Mouse (Mus musculus) liver, embryonic 16.5 days (tissue): ENCODE measurements around the gene Zfp523. TPM values are rescaled to one million over a fixed set of nuclear protein-coding genes. Genes with fewer than 3 reads are reported as not detected.

Experiments used
- polyA plus RNA-seq: library from polyadenylated mRNA; unstranded; fragments of >200 nt; fragmentation: Nextera tagmentation; extraction: Ambion mirVana; gene quantifications from 2 replicates; pipeline ENCODE4 v1.2.1, GENCODE M21; 2015

Gene Zfp523
- polyA plus RNA-seq, 1 experiment from 2014 or later: 6.2 TPM

Other genes starting within 250 kb of the Zfp523 start
- gene Tcp11, start 96.5 kb upstream of the Zfp523 start, polyA plus RNA-seq: 0.06 and 0.14 TPM in 2 replicates
- 0.12 and 0.21 TPM in 2 replicates for gene Scube3, start 35.0 kb upstream of the Zfp523 start, polyA plus RNA-seq
- gene Def6, start 30.6 kb downstream of the Zfp523 start, polyA plus RNA-seq: 7.2 and 8.2 TPM in 2 replicates
- 0.62 and 0.77 TPM in 2 replicates for gene Ppard, start 55.6 kb downstream of the Zfp523 start, polyA plus RNA-seq
- gene Fance, start 136.4 kb downstream of the Zfp523 start, polyA plus RNA-seq: 6.7 and 7.3 TPM in 2 replicates
- 280 and 310 TPM in 2 replicates for gene Rpl10a, start 151.3 kb downstream of the Zfp523 start, polyA plus RNA-seq
- 0.50 and 0.52 TPM in 2 replicates for gene Tead3, start 173.7 kb downstream of the Zfp523 start, polyA plus RNA-seq
- 0.46 TPM in 1 of 2 replicates, not detected in the other for gene Tulp1, start 188.1 kb downstream of the Zfp523 start, polyA plus RNA-seq